Mouse (Mus musculus): ENCODE measurements around the gene Myo10. TPM values are rescaled to one million over a fixed set of nuclear protein-coding genes. Genes with fewer than 3 reads are reported as not detected.

The Myo10 gene
- polyA plus RNA-seq, 1 experiment from 2014 or later = 42.5 TPM

DNA sequence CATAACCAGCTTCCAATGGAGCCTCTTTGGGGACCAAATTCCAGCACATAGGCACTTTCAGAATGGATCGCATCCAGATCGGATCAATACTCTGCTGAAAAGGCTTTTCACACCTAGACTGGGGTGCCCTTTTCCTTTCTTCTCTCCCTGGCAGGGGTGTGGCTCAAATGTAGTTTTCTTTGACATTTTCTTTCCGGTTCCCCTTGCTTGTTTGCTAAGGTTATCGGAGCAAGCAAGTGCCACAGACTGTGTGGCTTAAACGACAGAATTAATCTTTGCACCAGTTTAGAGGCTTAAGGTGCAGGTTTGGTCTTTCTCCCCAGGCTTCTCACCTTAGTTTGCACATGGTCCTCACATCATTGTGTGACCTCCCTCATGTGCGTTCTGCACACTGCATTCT, 11.1 kb upstream of the Myo10 start:
- Histone ChIP-seq H3K4me1 (replicated peaks) (no peaks in the 10 kb centered on the region), H3K4me3 (replicated peaks) (no peak overlapping the region), H3K27ac (no peak overlapping the region), H3K9ac (replicated peaks) (no peak overlapping the region), H3K4me2 (no peak overlapping the region), H3K27me3 (0 out of 2 replicates have a peak, but pooled peaks cover 4% of the 10 kb centered on the region), H3K9me3 (no peaks in the 10 kb centered on the region), H3K36me3 (no peaks in the 10 kb centered on the region)
- WGBS = 74% methylated on average over 6 of the region's 6 CpGs
- no peak for ATAC-seq (ENCODE audit: insufficient number of reproducible peaks, insufficient read depth, low FRiP score, low TSS enrichment, low read depth)

DNA sequence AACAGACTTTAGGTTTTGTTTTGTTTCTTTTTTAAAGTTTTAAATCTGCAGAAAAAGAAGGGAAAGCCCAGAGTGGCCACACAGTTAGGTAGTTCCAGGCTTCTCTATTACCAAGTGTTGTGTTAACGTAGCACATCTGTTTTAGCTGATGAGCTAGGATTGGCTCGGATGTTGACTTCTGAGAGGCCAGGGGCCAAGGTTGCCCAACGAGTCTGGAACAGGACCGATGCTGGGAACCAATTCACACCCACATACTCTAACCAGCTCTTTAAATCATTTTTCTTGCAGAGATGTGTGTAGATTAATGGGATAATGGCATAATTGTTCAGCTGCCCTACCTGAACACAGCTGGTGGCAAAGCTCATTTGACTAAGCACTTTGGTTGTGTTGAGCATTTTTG, 1.8 kb upstream of the Myo10 start:
- Histone ChIP-seq H3K4me3 (replicated peaks) (no peak overlapping the region), H3K9me3 (no peaks in the 10 kb centered on the region), H3K27me3 (no peaks in the 10 kb centered on the region), H3K27ac (no peak overlapping the region), H3K36me3 (no peaks in the 10 kb centered on the region), H3K9ac (replicated peaks) (no peak overlapping the region), H3K4me2 (no peak overlapping the region), H3K4me1 (replicated peaks) (peaks cover 24% of the 10 kb centered on the region)
- 55% methylated on average over 4 of the region's 4 CpGs for WGBS
- no peak for ATAC-seq (ENCODE audit: insufficient number of reproducible peaks, insufficient read depth, low FRiP score, low TSS enrichment, low read depth)

DNA sequence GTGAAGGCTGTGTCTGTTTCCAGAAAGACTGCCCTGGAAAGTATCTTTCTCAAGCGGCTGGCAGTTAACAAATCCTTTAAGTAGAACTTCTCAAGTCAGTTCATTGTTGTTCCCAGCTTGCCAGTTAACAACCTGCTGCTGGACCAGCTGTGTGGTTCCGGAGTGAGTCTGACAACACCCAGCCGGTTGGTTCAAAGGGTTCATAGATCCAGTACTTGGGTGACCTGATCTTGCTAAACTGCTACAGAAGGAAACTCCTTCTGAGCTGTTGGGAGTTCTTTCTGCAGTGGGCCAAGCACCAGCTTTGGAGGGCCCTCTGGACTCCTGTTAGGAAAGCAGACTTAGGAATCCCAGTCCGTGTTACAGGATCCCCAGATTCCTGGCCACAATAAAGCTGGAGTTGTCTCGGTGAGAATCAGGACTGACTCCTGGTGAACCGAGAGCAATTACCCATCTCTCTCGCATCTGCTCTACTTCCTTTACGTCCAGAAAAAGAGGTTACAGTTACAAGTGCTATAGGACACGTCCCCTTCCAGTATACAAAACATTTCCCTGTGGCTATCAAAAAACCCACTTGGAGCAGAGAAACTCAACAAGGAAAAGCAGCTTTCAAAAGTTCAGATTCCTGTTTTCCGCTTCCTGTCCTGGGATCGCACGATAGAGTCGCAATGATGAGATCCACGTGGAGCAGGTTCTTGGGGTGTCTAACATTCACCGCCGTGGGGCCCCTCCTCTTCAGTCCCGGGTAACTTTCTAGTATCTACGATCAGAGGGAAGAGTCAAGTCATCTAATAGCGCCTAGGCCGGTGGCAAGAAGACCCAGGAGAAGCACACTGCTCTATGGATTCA, 750 bp upstream of the Myo10 start:
- H3K9me3 ChIP-seq = no peaks in the 10 kb centered on the region
- ATAC-seq (ENCODE audit: insufficient number of reproducible peaks, insufficient read depth, low FRiP score, low TSS enrichment, low read depth) = no peak
- H3K4me2 ChIP-seq = peak overlapping the region; percentile 67
- H3K4me3 ChIP-seq (replicated peaks) = peak overlapping the region; percentile 88
- 5% methylated on average over 20 of the region's 20 CpGs for WGBS
- no peaks in the 10 kb centered on the region for H3K27me3 ChIP-seq
- no peak overlapping the region for H3K27ac ChIP-seq
- H3K36me3 ChIP-seq = no peaks in the 10 kb centered on the region
- H3K4me1 ChIP-seq (replicated peaks) = peaks cover 34% of the 10 kb centered on the region
- H3K9ac ChIP-seq (replicated peaks) = no peak overlapping the region

DNA sequence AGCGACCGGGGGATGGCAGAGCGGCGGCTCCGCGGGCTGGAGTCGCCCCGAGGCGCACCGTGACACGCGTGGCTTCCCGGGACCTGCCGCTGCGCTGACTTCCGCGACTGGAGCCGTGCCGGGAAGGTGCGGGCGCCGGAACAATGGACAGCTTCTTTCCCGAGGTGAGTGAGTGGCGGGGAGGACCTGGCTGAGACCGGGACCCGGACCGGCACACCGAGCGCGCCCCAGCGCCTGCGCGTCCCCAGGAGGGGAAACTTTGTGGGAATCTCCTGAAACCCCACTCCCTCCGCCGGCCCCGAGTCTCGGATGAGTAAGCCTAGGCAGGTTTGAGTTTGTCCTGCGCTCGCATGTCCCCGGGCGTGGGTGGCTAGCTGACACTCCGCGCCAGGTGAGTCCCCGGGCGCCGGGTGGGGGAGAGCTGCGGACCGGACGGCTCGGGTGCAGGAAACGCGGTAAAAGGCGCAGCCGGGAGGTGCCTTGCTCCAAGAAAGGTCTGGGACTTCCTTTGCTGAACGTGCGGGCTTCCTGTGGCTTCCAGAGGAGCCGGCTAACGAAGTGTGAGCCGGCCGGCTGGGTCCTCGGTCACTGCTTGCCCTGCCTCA, 644 bp downstream of the Myo10 start:
- Histone ChIP-seq H3K36me3 (peaks cover 4% of the 10 kb centered on the region; the same call in 1 of the 2 replicates), H3K9ac (replicated peaks) (peak overlapping the region; percentile 94), H3K4me2 (peak overlapping the region; percentile 67), H3K27ac (peak overlapping the region; percentile 91), H3K4me1 (replicated peaks) (peaks cover 44% of the 10 kb centered on the region), H3K9me3 (no peaks in the 10 kb centered on the region), H3K27me3 (no peaks in the 10 kb centered on the region), H3K4me3 (replicated peaks) (peak overlapping the region; percentile 88)
- 1% methylated on average over 61 of the region's 61 CpGs for WGBS
- peak; percentile 2; the same call in 1 of the 2 replicates for ATAC-seq (ENCODE audit: insufficient number of reproducible peaks, insufficient read depth, low FRiP score, low TSS enrichment, low read depth)

DNA sequence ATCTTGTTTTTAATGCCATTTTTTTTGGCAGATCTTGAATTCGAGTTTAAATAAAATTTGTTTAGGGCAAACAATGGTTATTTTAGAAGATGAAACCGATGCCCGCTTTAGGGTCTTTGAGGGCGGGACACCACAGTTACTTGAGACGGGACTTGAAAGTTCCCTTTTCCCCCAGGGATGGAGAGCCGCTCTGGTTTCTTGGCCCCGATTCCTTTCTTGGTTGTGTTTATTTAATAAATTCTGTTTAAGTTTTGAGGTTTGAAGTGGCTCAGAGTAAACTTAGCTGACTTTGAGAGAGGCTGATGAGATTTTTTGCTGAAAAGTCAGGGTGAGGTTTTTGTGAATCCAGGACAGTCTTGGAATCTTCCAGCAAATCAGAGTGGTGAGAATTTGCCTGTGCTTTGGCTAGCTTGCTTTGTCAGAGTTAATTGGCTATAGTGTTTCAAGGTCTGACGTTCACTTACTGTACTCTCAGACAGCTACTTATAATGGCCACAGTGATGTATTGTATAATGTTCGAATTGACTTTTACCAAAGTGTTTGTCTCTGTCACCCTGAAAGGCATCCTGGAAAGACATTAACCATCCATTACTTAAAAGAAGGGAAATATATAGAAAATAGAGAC, 1.3 kb downstream of the Myo10 start:
- no peak for ATAC-seq (ENCODE audit: insufficient number of reproducible peaks, insufficient read depth, low FRiP score, low TSS enrichment, low read depth)

DNA sequence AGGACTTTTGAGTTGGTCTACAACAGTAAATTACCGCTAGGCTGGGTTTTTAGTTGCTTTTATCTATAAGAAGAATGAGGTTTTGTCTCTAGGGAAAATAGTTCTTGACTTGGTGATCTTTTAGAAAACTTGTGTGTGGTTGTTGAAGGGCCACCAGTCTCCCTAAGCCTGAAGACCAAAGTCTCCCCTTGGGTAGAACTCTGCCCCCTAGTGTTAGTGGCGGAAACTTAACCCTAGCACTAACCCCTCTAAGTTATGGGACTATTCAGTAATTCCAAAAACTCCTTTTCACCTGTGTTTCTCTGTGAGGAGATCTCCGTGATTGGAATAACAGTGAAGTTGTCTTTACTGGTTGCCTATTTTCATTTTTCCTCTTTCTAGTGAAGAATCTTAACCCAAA, 1.9 kb downstream of the Myo10 start:
- H3K4me1 ChIP-seq (replicated peaks) = peaks cover 44% of the 10 kb centered on the region
- peak overlapping the region; percentile 88 for H3K4me3 ChIP-seq (replicated peaks)
- 0 out of 2 replicates have a peak overlapping the region, but pooled peaks have one; percentile 23 for H3K27ac ChIP-seq
- no peak for ATAC-seq (ENCODE audit: insufficient number of reproducible peaks, insufficient read depth, low FRiP score, low TSS enrichment, low read depth)
- H3K4me2 ChIP-seq = peak overlapping the region; percentile 67
- no peak overlapping the region for H3K9ac ChIP-seq (replicated peaks)
- no peaks in the 10 kb centered on the region for H3K27me3 ChIP-seq
- peaks cover 13% of the 10 kb centered on the region; the same call in 1 of the 2 replicates for H3K36me3 ChIP-seq
- H3K9me3 ChIP-seq = no peaks in the 10 kb centered on the region
- WGBS = 58% methylated on average over 3 of the region's 3 CpGs

More for the DNA sequence above, 1.3 kb downstream of the Myo10 start:
- peak overlapping the region; percentile 67 for H3K4me2 ChIP-seq
- H3K27me3 ChIP-seq = no peaks in the 10 kb centered on the region
- H3K9me3 ChIP-seq = no peaks in the 10 kb centered on the region
- H3K4me1 ChIP-seq (replicated peaks) = peaks cover 44% of the 10 kb centered on the region
- peaks cover 11% of the 10 kb centered on the region; the same call in 1 of the 2 replicates for H3K36me3 ChIP-seq
- peak overlapping the region; percentile 88 for H3K4me3 ChIP-seq (replicated peaks)
- WGBS = 6% methylated on average over 9 of the region's 9 CpGs
- H3K27ac ChIP-seq = peak overlapping the region; percentile 91
- peak overlapping the region; percentile 94 for H3K9ac ChIP-seq (replicated peaks)

DNA sequence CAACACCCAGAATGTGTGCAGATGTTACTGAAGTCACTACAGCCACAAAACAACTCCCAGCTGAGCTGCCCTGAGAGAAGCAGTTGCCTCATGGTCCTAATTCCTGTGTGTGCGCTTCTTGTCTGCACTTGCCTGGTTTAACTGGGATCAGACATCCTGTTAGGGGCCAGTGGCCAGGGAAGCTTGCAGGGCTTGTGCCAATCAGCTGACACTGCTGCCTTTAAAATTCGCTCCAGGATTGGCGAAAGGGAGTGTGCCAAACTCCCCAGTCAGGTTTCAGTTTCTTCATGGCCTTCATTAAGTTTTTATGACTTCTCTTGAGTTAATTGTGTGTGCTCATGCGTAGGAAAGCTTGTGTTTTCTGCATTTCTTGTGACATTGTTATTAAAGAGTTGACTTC, 3.1 kb downstream of the Myo10 start:
- no peaks in the 10 kb centered on the region for H3K9me3 ChIP-seq
- peaks cover 13% of the 10 kb centered on the region; the same call in 1 of the 2 replicates for H3K36me3 ChIP-seq
- H3K4me2 ChIP-seq = peak overlapping the region; percentile 67
- peaks cover 47% of the 10 kb centered on the region for H3K4me1 ChIP-seq (replicated peaks)
- WGBS = 10% methylated on average over 4 of the region's 4 CpGs
- peak overlapping the region; percentile 89 for H3K27ac ChIP-seq
- H3K9ac ChIP-seq (replicated peaks) = peak overlapping the region; percentile 34; the same call in 1 of the 2 replicates
- H3K27me3 ChIP-seq = no peaks in the 10 kb centered on the region
- ATAC-seq (ENCODE audit: insufficient number of reproducible peaks, insufficient read depth, low FRiP score, low TSS enrichment, low read depth) = no peak
- H3K4me3 ChIP-seq (replicated peaks) = peak overlapping the region; percentile 88

DNA sequence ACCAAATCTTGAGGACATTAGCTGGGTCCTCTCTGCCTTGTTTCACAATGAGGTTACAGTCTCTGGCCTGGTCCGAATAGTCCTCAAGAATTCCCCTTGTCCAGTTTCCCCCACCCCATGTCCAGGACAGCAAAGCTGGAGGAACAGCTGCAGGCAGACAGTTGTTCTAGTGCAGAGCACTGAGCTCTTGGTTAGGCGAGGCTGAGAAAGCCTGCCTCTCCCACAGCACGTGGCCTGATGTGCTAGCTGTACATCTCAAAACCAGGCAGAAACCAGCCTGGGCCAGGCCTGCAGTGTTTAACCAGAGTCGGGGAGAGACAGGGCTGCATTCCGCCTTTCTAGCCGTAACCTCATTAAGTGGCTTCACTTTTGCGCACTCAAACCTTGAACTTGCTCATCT, 4.7 kb downstream of the Myo10 start:
- 0 out of 2 replicates have a peak overlapping the region, but pooled peaks have one; percentile 29 for H3K27ac ChIP-seq
- no peak overlapping the region for H3K4me3 ChIP-seq (replicated peaks)
- H3K27me3 ChIP-seq = no peaks in the 10 kb centered on the region
- no peaks in the 10 kb centered on the region for H3K9me3 ChIP-seq
- H3K36me3 ChIP-seq = peaks cover 13% of the 10 kb centered on the region; the same call in 1 of the 2 replicates
- no peak overlapping the region for H3K9ac ChIP-seq (replicated peaks)
- ATAC-seq (ENCODE audit: insufficient number of reproducible peaks, insufficient read depth, low FRiP score, low TSS enrichment, low read depth) = no peak
- WGBS = 59% methylated on average over 7 of the region's 7 CpGs
- H3K4me2 ChIP-seq = peak overlapping the region; percentile 67; the same call in 1 of the 2 replicates
- H3K4me1 ChIP-seq (replicated peaks) = peaks cover 57% of the 10 kb centered on the region

DNA sequence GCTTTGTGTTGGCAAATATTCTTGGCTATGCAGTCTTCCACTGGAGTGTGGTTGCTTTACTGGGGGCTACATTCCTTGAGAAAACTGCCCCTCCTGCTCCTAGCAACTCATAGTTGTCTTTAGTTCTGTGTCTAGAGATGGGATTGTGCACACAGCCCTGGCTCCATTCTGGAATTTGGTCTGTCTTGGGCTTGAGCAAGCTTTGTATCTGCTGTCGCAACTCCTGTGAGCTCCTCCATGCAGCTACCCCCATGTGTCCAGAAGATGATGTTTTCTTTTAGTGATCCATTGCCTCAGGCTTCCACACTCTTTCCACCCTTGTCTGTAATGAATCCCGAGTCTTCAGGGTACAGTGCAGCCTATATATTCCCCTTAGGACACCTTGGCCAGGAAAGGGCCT, 5.9 kb downstream of the Myo10 start:
- H3K9ac ChIP-seq (replicated peaks) = no peak overlapping the region
- H3K9me3 ChIP-seq = no peaks in the 10 kb centered on the region
- no peaks in the 10 kb centered on the region for H3K27me3 ChIP-seq
- H3K36me3 ChIP-seq = peaks cover 13% of the 10 kb centered on the region; the same call in 1 of the 2 replicates
- H3K4me1 ChIP-seq (replicated peaks) = peaks cover 69% of the 10 kb centered on the region
- no peak overlapping the region for H3K27ac ChIP-seq
- no peak overlapping the region for H3K4me3 ChIP-seq (replicated peaks)
- no peak for ATAC-seq (ENCODE audit: insufficient number of reproducible peaks, insufficient read depth, low FRiP score, low TSS enrichment, low read depth)
- 90% methylated on average over 2 of the region's 2 CpGs for WGBS
- no peak overlapping the region for H3K4me2 ChIP-seq

DNA sequence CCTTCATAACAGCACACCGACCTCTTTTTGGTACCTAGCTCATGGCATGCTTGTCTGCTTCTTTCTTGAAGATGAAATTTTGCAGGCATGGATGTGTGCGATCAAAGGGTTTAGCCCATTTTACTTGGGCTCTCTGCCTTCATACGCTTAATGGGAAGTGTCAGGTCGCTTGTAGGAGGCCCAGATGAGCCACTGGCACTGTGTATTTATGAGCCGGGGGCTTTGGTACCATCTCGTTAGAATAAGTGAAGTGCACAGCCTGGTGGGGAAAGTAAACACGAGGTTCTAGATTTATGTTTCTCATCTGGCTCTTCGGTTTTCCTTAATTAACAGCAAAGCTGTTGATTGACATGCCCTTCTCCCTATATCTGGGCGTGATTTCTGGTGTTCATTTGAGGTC, 8.4 kb downstream of the Myo10 start:
- no peak overlapping the region for H3K9ac ChIP-seq (replicated peaks)
- H3K9me3 ChIP-seq = no peaks in the 10 kb centered on the region
- H3K4me1 ChIP-seq (replicated peaks) = peaks cover 60% of the 10 kb centered on the region
- ATAC-seq (ENCODE audit: insufficient number of reproducible peaks, insufficient read depth, low FRiP score, low TSS enrichment, low read depth) = no peak
- peaks cover 13% of the 10 kb centered on the region; the same call in 1 of the 2 replicates for H3K36me3 ChIP-seq
- 44% methylated on average over 9 of the region's 9 CpGs for WGBS
- H3K4me3 ChIP-seq (replicated peaks) = no peak overlapping the region
- H3K4me2 ChIP-seq = no peak overlapping the region
- H3K27ac ChIP-seq = no peak overlapping the region
- H3K27me3 ChIP-seq = no peaks in the 10 kb centered on the region

DNA sequence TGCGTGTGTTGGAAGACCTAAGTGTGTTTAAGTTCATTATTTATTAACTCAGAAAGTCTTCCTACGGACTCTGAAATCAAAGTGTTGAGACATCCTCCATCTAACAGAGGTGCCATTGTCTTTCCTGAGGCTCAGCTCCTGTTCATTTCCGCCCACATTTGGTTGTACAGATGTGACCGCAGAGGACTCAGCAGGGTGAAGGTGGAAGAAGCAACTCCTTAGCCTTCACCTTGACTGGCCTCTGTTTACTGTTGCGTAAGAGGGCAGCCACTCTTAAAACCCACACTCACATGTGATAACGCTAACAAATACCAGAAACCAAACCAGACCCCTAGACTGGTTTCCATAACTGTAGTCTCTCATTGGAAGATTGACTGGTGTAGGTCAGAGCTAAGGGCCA, 9.0 kb downstream of the Myo10 start:
- WGBS = 76% methylated on average over 6 of the region's 6 CpGs

More for the DNA sequence above, 9.0 kb downstream of the Myo10 start:
- Histone ChIP-seq H3K4me1 (replicated peaks) (peaks cover 60% of the 10 kb centered on the region), H3K4me3 (replicated peaks) (no peak overlapping the region), H3K9ac (replicated peaks) (no peak overlapping the region), H3K4me2 (no peak overlapping the region), H3K9me3 (no peaks in the 10 kb centered on the region), H3K27ac (no peak overlapping the region), H3K36me3 (peaks cover 13% of the 10 kb centered on the region; the same call in 1 of the 2 replicates), H3K27me3 (no peaks in the 10 kb centered on the region)
- no peak for ATAC-seq (ENCODE audit: insufficient number of reproducible peaks, insufficient read depth, low FRiP score, low TSS enrichment, low read depth)
